Mouse (Mus musculus) mouse trophoblast stem cell (cell line): Measurements from ENCODE around the gene Anxa6.

ENCODE experiments used
- in situ Hi-C, 2 experiments: fragments of 300-500 bp; cut with MseI, MboI; formaldehyde crosslinking; loops; 2 replicates in 1 of 2; 3 replicates in 1 of 2; pipeline ENCODE4 v1.15.1; 2025

Anxa6 gene

DNA sequence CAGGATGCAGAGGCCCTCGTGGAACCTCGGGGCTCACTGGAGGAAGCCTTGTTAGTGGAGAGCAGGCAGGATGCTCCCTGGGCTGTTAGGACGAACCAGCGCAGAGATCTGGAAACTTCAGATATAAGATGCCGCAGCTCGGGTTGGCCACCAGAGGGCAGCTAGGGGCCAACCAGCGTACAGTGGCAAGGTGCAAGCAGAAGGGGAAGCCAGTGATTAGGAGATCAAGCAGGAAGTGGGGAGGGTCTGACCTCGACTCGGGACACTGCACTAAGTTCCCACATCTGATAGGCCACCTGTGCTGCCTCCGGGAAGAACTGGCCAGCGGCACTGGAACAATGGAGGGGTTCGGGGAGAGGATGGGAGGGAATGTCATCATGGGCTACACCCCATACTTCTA, 35.0 kb downstream of the Anxa6 start:
- in situ Hi-C loops: loop anchor here in 1 of 2 experiments (5.0 kb wide), 1 partner anchor 44 kb away; no protein-coding TSS in a partner anchor

GRCm38 (mm10) chr11:54996176-54996575, 37.1 kb downstream of the Anxa6 start:
- in situ Hi-C loops: loop anchor here in 1 of 2 experiments (5.0 kb wide), 1 partner anchor 46 kb away; no protein-coding TSS in a partner anchor

- in situ Hi-C loops: loop anchor here in 1 of 2 experiments (5.0 kb wide), 2 partner anchors 58 to 113 kb away; no protein-coding TSS in a partner anchor
These were observed 43.3 kb downstream of the Anxa6 start for GRCm38 (mm10) chr11:54989920-54990319.

GRCm38 (mm10) chr11:54988754-54989349, 44.4 kb downstream of the Anxa6 start:
- in situ Hi-C loops: loop anchor here in 1 of 2 experiments (5.0 kb wide), 2 partner anchors 57 to 112 kb away; no protein-coding TSS in a partner anchor

- in situ Hi-C loops: loop anchor here in 1 of 2 experiments (5.0 kb wide), 2 partner anchors 56 to 111 kb away; no protein-coding TSS in a partner anchor
These were observed 45.3 kb downstream of the Anxa6 start for GRCm38 (mm10) chr11:54987974-54988373.

DNA sequence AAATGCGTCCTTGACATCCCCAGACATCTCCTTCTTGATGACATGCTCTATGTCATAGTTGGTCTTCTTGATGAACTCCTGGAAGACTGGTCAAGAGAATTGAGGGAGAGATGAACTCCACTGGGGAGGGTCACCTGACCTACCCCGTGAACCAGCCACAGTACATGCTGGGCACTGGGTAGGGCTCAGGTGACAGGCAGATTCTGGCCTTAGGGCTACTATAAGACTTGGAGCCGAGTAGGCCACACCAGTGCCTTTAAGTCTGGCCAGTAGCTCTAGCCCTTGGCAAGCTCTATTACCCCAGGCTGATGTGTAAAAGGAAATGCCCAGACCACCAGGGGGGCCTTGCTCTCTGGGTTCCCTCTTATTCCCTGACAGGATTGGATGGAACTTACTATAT, 48.2 kb downstream of the Anxa6 start:
- in situ Hi-C loops: loop anchor here in 1 of 2 experiments (5.0 kb wide), 2 partner anchors 53 to 108 kb away; no protein-coding TSS in a partner anchor

DNA sequence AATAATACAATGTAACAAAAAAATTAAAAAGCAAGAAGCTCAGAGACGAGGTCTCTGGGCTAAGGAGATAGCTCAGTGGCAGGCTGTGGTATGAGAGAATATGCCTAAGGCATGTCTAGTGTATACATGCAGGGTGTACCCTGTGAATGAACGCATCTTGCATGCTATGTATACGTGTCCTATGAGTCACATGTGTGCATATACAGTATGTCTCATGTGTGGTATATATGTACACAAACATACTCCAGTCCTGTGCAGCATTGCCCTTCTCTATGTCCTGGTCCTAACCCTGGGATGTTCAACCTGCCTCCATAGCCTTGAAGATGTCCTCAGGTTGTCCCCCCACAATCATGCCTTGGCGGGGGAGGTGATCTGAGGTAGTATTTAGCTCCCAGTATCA, 48.7 kb downstream of the Anxa6 start:
- in situ Hi-C loops: loop anchor here in 1 of 2 experiments (5.0 kb wide), 2 partner anchors 52 to 107 kb away; no protein-coding TSS in a partner anchor

DNA sequence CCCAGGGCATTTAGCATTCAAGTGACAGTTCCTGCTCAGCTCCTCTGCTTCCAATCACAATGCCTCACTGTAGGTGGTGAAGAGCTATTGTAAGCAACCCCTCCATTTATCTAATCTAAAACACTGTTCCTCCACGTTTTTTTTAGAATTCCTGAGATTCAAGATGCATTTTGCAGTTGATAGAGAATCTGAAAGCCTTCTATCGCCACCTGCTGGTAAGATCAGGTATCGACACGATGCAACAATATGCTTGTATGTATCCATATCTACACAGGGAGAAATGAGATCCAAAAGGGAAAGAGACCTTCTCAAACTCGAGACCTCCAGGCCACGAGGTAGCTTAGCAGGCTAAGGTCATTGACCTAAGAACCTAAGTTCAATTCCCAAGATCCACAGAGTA, 49.2 kb downstream of the Anxa6 start:
- in situ Hi-C loops: loop anchor here in 1 of 2 experiments (5.0 kb wide), 2 partner anchors 52 to 107 kb away; no protein-coding TSS in a partner anchor

- in situ Hi-C loops: loop anchor here in 1 of 2 experiments (5.0 kb wide), 2 partner anchors 50 to 105 kb away; no protein-coding TSS in a partner anchor
These were observed 50.7 kb downstream of the Anxa6 start for GRCm38 (mm10) chr11:54982520-54982919.

- in situ Hi-C loops: loop anchor here in 1 of 2 experiments (5.0 kb wide), 2 partner anchors 49 to 104 kb away; no protein-coding TSS in a partner anchor
These were observed 51.6 kb downstream of the Anxa6 start for GRCm38 (mm10) chr11:54981630-54982029.

GRCm38 (mm10) chr11:54977385-54977937, 55.8 kb downstream of the Anxa6 start:
- in situ Hi-C loops: no loop called here

- in situ Hi-C loops: no loop called here
These were observed 56.9 kb downstream of the Anxa6 start for GRCm38 (mm10) chr11:54976351-54976750.

- in situ Hi-C loops: no loop called here
These were observed 57.5 kb downstream of the Anxa6 start for GRCm38 (mm10) chr11:54975756-54976155.

DNA sequence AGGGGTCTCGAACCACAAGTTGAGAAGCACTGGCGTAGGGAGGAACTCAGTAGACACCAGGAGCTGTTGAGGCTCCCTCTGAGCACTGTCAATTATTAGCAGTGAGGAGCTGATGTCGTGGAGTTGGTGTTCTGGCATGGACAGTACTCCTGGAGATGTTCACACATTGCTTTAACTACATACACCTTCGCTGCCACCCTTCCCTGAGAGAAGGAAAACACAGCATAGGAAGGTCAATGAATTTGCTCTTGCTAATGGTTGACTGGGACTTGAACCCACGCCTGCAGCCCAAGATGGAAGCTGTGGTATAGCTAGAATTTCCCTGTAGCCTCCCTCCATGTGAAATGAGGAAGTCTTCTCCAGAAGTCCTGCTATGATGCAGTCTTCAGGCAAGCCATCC, 57.9 kb downstream of the Anxa6 start:
- in situ Hi-C loops: no loop called here

DNA sequence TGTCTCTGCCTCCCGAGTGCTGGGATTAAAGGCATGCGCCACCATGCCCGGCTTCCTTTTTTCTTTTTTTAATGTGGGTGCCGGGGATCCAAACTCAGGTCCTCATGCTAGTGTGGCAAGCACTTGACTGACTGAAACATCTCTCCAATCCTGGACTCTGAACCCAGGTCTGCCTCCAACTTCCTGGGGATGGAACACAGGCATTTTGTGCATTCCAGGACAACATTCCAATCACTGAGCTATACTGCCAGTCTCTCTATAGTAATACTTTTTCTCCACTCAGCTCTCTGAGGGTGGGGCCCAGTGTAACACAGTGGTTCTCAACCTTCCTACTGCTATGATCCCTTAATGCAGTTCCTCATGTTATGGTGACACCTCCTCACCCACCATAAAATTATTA, 58.6 kb downstream of the Anxa6 start:
- in situ Hi-C loops: no loop called here

GRCm38 (mm10) chr11:54973481-54974212, 59.6 kb downstream of the Anxa6 start:
- in situ Hi-C loops: no loop called here

GRCm38 (mm10) chr11:54972789-54973188, 60.5 kb downstream of the Anxa6 start:
- in situ Hi-C loops: no loop called here

DNA sequence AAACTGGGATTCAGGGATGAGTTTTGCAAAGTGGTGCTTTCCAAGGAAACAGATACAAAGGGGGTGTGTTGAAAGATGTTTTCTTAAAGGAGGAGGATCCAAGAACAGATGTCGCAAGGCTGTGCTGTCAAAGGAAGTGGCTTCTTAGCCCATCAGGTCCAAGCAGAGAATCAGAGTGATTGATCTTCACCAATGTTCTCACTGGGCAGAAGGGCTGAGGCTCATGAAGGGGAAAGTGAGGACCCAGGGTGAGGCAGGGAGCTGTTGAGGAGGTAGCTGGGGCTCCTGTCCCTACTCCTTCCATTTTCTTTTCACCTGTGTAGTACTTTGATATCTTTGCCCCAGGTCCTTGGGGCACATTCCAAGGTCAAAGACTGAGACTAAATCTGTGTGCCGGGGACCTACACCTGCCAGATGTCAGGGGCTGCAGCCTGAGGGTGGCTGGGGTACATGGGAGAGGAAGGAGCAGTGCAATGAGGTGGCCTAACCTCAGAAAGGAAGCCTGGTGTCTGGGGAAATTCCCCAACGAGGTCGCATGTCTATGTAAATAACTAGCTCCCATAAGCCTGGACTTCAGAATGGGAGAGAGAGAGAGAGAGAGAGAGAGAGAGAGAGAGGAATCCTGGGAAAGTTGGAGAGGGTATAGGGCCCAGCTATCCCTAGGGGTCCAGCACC, 61.1 kb downstream of the Anxa6 start:
- in situ Hi-C loops: no loop called here

DNA sequence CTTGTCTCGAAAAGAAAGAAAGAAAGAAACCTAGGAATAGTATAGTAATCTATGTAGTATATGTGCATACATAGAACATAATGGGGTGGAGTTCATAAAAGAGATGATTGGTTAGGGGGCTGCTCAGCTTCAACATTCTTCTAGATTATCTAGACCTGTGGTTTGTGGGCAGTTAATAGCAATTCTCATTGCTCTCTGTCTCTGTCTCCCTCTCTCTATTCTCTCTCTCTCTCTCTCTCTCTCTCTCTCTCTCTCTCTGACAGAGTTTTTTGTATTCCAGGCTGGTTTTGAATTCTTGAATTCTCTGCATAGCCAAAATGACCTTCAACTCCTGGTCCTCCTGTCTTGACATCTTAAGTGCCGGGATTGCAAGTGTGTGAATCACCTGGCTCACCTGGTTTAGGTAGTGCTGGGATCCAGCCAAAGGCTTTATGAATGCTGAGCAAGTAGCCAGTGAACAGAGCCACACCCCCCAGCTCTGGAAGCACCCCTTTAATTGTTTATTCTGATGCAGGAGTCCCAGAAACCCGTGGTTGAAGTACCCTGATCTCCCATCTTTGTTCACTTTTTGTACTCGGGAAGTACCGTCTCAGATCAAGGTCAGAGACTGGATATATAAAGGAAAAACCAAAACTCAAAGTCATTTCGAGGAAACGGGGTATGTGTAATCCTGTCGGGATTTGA, 61.7 kb downstream of the Anxa6 start:
- in situ Hi-C loops: no loop called here

DNA sequence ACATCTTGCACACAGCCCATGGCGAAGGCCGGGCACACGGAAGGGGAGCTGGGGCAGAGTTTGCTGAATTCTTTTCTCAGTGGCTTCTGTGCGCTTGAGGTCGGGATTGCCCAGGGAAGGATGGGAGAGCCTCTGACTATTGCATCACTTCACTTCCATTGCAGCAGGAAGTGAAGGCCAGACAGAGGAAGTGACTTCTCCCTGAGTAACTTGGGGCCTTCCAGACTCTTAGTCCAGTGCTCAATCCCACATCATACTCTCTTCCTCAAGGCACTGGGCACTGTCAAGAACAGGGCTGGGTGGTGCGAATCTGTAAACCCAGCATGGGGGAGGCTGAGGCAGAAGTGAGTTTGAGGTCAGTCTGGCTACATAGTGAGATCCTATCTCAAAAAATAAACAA, 68.0 kb downstream of the Anxa6 start:
- in situ Hi-C loops: no loop called here

DNA sequence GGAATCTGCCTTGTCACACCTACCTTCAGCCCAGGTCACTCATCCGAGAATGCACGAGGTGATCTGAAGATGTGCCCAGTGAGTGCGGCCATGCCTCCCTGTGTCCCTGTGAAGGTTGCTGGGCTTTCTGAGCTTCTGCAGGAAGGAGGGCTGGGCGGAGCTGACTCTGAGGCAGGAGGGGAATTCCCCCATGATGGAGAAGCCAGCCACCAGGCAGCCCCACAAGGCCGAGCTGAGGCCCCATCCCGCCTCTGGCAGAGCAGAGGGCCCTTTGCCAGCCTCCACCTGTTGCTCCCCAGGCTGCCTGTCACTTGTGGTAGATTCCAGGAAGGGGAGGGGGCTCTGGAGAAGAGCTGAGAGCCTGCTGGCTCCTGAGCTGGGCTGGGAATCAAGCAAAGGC, 70.4 kb downstream of the Anxa6 start, which contains the start of gene Tnip1:
Gene Tnip1 (minus strand): TSS at position 108 of the 400 bp plus-strand sequence.
- in situ Hi-C loops: no loop called here
